Mouse (Mus musculus) megakaryocyte, embryonic 14.5 days (primary cell): Measurements from ENCODE around the gene Stx1a. TPM values are rescaled to one million over a fixed set of nuclear protein-coding genes. Genes with fewer than 3 reads are reported as not detected.
A peak's percentile ranks its signal among the peaks of the same experiment; 100 is the strongest.

Experiments
- H3K27me3 ChIP-seq: replicated peaks from 2 replicates; pipeline ENCODE3; 2012; ENCODE audit warnings: inconsistent platforms
- H3K36me3 ChIP-seq: replicated peaks from 2 replicates; pipeline ENCODE3; 2012; ENCODE audit warnings: low read length, inconsistent platforms, mixed read lengths
- H3K4me1 ChIP-seq: 2 replicates; pipeline ENCODE4 v1.6.1; 2012; ENCODE audit warnings: inconsistent platforms
- H3K4me3 ChIP-seq: replicated peaks from 2 replicates; pipeline ENCODE3; 2012; ENCODE audit warnings: moderate library complexity, mild to moderate bottlenecking, inconsistent platforms
- H3K9me3 ChIP-seq: 2 replicates; pipeline ENCODE4 v1.6.1; 2012; ENCODE audit warnings: inconsistent platforms
- FLI1 ChIP-seq: IDR thresholded peaks from 2 replicates; pipeline ENCODE4 v1.6.1; 2012; ENCODE audit warnings: low read length, inconsistent platforms, mixed read lengths
- GATA1 ChIP-seq: IDR thresholded peaks from 3 replicates; pipeline ENCODE4 v1.6.1; 2012; ENCODE audit warnings: mixed read lengths, low read length, inconsistent platforms, borderline replicate concordance
- polyA plus RNA-seq: library from polyadenylated mRNA; stranded (reverse); fragments of >175 nt; gene quantifications from 2 replicates; pipeline ENCODE4 v1.2.3, GENCODE M21; 2012; ENCODE audit warnings: low replicate concordance; ENCODE audit not compliant: insufficient read depth

Stx1a gene
- polyA plus RNA-seq, 1 experiment, result 1.6 TPM

- no peak for TF ChIP-seq FLI1
- TF ChIP-seq GATA1, result no peak
- no peak overlapping the region for H3K4me3 ChIP-seq
Measured at GRCm38 (mm10) chr5:135066008-135066407, 42.7 kb downstream of the Stx1a start.

GRCm38 (mm10) chr5:135070448-135070847, 47.2 kb downstream of the Stx1a start:
- Histone ChIP-seq H3K36me3 (peaks cover 27% of the 10 kb centered on the region), H3K27me3 (peaks cover 33% of the 10 kb centered on the region), H3K4me3 (no peak overlapping the region), H3K9me3 (peaks cover 10% of the 10 kb centered on the region; the same call in 1 of the 2 replicates), H3K4me1 (peaks cover 21% of the 10 kb centered on the region)
- TF ChIP-seq GATA1, result no peak

More at GRCm38 (mm10) chr5:135066008-135066407, 42.7 kb downstream of the Stx1a start:
- H3K27me3 ChIP-seq, result peaks cover 5% of the 10 kb centered on the region
- H3K9me3 ChIP-seq, result peaks cover 9% of the 10 kb centered on the region; the same call in 1 of the 2 replicates
- H3K36me3 ChIP-seq, result peaks cover 42% of the 10 kb centered on the region
- peaks cover 45% of the 10 kb centered on the region for H3K4me1 ChIP-seq

DNA sequence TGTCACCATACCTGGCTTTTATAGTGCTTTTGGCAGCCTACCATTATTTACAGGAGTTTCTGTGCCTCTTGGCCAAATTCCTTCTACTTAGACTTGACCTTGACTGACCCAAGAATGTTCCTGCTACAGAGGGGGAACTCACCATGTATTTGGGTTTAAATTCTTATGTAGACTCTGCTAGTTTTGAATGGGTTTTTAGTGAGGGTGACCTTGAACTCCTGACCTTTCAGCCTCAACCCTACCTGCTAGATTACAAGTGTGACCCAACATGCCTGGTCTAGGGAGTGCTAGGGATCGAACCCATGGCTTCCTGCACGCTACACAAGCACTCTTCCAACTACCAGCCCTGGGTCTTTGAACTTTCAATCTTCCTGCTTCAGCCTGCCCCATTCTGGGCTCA, 48.8 kb downstream of the Stx1a start:
- Histone ChIP-seq H3K27me3 (peaks cover 43% of the 10 kb centered on the region), H3K4me1 (peaks cover 8% of the 10 kb centered on the region), H3K4me3 (no peak overlapping the region), H3K36me3 (peaks cover 14% of the 10 kb centered on the region), H3K9me3 (peaks cover 10% of the 10 kb centered on the region; the same call in 1 of the 2 replicates)
- TF ChIP-seq GATA1 (no peak), FLI1 (no peak)

DNA sequence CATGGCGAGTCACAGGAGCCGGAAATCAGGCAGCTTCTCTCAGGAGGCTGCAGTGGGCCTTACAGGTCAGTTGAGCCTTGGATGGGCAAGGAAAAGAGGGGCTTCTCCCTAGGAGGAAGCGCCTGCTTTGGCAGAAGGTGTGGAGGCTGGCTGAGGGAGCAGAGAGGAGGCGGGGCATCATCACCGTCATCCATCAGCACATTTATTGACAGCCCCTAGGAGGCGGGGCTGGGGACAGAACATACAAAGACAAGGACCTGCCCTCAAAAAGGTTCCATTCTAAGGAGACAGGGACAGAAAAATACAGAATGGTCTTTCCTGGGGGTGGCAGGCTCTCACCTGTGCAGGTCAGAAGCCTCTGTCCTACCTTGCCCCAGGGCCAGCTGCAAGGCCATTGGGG, 49.4 kb downstream of the Stx1a start:
- Histone ChIP-seq H3K27me3 (peaks cover 48% of the 10 kb centered on the region), H3K4me1 (peaks cover 15% of the 10 kb centered on the region), H3K36me3 (peaks cover 8% of the 10 kb centered on the region), H3K4me3 (no peak overlapping the region), H3K9me3 (peaks cover 10% of the 10 kb centered on the region; the same call in 1 of the 2 replicates)
- TF ChIP-seq GATA1 (no peak), FLI1 (no peak)

DNA sequence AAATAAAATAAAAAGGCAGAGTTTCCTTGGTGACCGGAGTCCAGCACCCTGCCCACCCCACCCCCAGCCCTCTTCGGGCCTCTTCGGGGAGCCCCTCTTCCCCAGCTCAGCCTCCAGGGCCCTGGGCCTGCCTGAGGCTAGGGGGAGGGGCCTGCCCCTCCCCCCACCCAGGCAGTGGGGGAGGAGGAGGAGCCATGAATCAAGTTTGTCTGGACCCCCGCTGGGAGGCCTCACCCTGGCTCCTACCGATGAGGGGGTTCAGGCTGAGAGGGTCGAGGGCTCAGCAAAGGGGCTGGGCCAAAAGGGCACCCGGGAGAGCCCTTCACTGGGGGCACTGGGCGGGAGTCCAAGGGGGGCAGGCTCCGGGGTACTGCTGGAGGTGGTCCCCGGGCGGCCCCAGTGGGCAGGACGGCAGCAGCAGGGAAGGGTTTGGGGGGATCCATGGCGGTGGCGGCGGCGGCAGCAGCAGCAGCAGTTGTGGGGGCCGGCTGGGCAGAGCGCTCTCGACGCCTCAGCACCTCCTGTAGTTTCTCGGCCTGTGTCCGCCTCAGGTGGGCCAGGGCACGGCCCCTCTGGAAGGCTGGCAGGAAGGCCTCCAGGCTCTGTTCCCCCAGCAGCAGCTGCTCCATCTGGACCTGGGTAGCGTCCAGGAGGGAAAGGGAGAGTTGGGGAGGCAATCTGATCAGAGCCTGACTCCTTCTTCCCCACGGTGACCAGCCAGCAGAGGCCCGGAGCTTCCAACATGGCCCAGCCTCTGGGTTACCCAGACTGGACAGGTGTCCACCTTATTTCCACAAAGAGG, 50.3 kb downstream of the Stx1a start:
- Histone ChIP-seq H3K9me3 (peaks cover 6% of the 10 kb centered on the region; the same call in 1 of the 2 replicates), H3K4me3 (no peak overlapping the region), H3K36me3 (no peaks in the 10 kb centered on the region), H3K27me3 (peaks cover 52% of the 10 kb centered on the region), H3K4me1 (peaks cover 21% of the 10 kb centered on the region)
- TF ChIP-seq GATA1, result no peak
- TF ChIP-seq FLI1, result no peak

GRCm38 (mm10) chr5:135075655-135076054, 52.4 kb downstream of the Stx1a start:
- TF ChIP-seq FLI1, result no peak
- TF ChIP-seq GATA1, result no peak
- H3K36me3 ChIP-seq, result no peaks in the 10 kb centered on the region
- H3K9me3 ChIP-seq, result peaks cover 5% of the 10 kb centered on the region; the same call in 1 of the 2 replicates
- H3K4me1 ChIP-seq, result peaks cover 18% of the 10 kb centered on the region
- peaks cover 68% of the 10 kb centered on the region for H3K27me3 ChIP-seq
- H3K4me3 ChIP-seq, result no peak overlapping the region

- Histone ChIP-seq H3K9me3 (no peaks in the 10 kb centered on the region), H3K36me3 (no peaks in the 10 kb centered on the region), H3K4me1 (peaks cover 16% of the 10 kb centered on the region), H3K27me3 (peaks cover 65% of the 10 kb centered on the region), H3K4me3 (no peak overlapping the region)
- no peak for TF ChIP-seq FLI1
- TF ChIP-seq GATA1, result no peak
Measured at GRCm38 (mm10) chr5:135076368-135076767, 53.1 kb downstream of the Stx1a start.

GRCm38 (mm10) chr5:135076931-135077505, 53.7 kb downstream of the Stx1a start:
- peaks cover 16% of the 10 kb centered on the region for H3K4me1 ChIP-seq
- H3K4me3 ChIP-seq, result peak overlapping the region; percentile 56
- no peak for TF ChIP-seq FLI1
- TF ChIP-seq GATA1, result no peak
- no peaks in the 10 kb centered on the region for H3K36me3 ChIP-seq
- peaks cover 69% of the 10 kb centered on the region for H3K27me3 ChIP-seq
- H3K9me3 ChIP-seq, result no peaks in the 10 kb centered on the region

DNA sequence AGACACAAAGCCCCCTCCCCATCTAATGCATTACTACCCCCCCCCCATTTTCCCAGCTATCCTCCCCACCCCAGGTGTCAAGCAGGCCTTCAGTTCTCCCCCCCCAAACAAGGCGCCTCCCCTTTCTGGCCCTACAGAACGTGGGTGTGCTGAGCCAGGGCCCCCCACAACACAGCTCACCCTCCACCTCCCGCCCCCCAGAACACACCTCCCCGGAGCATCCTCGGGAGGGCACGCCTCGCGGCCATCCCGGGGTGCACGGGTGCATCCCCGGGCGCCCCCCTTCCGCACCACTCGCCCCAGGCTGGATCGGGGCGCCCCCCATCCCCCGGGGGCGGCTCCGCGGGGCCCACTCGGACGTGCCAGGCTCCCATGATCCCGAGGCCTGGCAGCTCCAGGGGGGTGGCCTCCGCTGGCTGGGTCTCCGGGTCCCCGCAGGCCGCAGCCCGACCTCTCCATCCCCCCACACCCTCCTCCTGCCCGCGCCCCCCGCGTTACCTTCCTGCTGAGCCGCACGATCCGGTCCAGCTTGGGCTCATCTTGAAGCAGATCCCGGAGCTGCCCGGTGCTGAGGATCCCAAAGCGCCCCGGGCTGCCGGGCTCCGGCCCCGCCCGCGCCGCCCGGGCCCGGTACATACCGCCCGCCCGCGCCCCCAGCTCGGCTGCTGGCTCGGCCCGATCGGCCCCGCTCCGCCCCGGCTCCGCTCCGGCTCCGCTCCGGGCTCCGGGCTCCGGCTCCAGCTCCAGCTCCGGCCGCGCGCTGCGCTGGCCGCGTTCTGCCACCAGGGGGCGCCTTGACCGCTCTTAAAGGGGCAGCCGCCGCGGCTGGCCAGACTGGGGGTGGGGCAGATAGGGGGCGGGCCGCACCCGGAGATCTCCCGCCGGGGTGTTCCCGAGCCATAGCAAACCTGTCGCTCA, 54.5 kb downstream of the Stx1a start, which contains the start of gene Vps37d:
Vps37d (minus strand) TSS at position 703 of the 918 bp plus-strand sequence.
- peaks cover 16% of the 10 kb centered on the region for H3K4me1 ChIP-seq
- H3K27me3 ChIP-seq, result peaks cover 67% of the 10 kb centered on the region
- H3K36me3 ChIP-seq, result no peaks in the 10 kb centered on the region
- H3K4me3 ChIP-seq, result peak within 1 kb of the TSS; percentile 92
- TF ChIP-seq FLI1 (no peak), GATA1 (no peak)
- H3K9me3 ChIP-seq, result no peaks in the 10 kb centered on the region

DNA sequence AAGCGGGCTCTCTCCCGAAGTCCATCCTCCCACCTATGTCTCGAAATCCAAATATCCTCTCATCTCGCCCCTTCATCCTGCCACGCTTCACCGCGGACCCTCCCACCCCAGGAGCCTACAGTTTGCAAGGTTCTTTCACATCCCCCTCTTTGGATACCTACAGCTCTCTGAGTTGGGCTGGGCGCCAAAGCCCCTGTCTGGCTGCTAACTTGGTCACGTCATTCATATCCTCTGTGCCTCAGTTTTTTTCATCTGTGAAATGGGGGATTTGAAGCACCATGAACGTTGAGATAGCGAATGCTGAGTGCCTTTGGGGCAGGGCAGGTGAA, 55.2 kb downstream of the Stx1a start:
- peaks cover 16% of the 10 kb centered on the region for H3K4me1 ChIP-seq
- H3K4me3 ChIP-seq, result peak overlapping the region; percentile 92
- peaks cover 70% of the 10 kb centered on the region for H3K27me3 ChIP-seq
- H3K9me3 ChIP-seq, result no peaks in the 10 kb centered on the region
- TF ChIP-seq FLI1 (no peak), GATA1 (no peak)
- no peaks in the 10 kb centered on the region for H3K36me3 ChIP-seq
